Mouse (Mus musculus) adrenal gland, postnatal 10 days (tissue): ENCODE measurements around the gene Nat10. TPM values are rescaled to one million over a fixed set of nuclear protein-coding genes. Genes with fewer than 3 reads are reported as not detected.

Experiments used
- DNase-seq: peaks from one replicate; pipeline ENCODE4 v3.0.0; 2021; ENCODE audit warnings: mixed read lengths
- total RNA-seq, 2 experiments: library from RNA; stranded (reverse); gene quantifications; 2 replicates each; pipeline ENCODE4 v1.2.3; 2021

Nat10 gene
- total RNA-seq, 2 experiments from 2014 or later: 28.3 to 49.3 TPM

DNA sequence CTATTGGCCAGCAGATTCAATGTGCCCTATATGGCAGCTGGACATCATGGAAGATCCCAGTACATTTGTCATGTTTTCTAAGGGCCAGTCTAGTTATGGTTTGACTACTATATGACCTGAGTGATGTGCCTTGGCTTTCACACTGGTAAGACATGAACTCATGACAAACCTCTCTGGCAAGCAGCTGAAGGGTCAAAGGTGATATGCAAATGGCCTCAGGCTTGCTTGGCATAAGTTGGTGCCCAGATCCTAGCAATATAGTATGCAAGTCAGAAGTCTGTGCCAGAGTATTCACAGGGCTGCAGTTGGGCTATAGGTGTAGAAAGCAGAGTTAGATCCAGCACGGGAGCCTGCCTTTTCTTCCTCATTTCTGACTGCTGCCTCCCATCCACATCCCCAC is 69.8 kb downstream of the Nat10 start:
- DNase-seq: no peak

DNA sequence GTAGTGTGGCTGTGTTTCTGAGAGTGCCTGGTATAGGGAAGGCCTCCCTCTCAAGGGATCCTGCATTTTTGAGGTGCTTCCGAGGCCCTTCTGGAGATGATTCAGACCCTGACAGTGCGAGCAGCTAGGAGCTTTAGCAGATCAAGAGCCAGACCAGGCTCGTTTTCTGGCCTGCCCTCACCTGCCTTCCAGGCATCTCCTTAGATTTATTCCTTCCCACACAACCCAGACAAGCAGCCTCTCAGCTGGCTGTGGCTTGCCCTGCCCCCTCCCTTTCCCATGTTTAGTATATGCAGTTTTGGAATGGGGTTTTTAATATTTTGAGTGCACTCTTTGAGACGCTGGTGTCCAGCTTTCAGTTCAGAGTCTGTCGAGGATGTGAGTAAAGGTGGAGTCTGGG is 70.2 kb downstream of the Nat10 start:
- no peak for DNase-seq

DNA sequence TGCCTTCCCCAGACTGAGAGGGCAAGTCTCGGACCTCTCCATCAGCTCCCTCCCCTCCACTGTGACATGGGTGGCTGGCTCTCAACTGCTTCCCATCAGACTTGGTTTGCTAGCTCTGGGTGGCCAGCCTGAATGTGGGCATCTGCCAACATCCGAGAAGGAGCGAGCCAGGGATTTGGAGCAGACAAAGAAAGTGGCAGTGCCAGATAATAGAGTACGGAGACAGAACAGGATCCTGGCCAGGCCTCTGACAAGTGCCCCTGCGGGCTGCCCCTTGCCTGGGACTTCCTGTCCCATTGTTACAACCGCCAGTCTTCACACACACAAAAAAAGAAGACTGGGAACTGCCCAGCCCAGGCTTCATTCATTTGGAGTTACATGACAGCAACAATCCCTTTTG is 70.6 kb downstream of the Nat10 start:
- no peak for DNase-seq

DNA sequence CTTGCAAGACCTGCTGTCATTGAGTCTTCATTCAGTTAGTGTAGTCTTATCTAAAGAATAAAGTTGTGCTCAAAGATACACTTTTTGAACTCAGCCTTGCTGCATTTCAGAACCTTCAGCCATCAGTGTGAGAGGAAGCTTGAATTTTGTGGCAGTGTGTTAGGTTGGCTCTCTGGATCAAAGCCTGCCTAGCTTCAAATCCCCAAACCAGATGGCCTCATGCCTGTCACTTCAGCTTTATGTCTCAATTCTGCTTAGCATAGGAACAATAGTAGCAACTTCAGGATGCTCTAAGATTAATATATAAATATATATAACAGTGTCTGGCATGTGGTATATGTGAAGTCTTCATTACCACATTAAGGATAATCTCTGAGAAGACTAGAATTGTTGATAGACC is 73.2 kb downstream of the Nat10 start:
- no peak for DNase-seq

DNA sequence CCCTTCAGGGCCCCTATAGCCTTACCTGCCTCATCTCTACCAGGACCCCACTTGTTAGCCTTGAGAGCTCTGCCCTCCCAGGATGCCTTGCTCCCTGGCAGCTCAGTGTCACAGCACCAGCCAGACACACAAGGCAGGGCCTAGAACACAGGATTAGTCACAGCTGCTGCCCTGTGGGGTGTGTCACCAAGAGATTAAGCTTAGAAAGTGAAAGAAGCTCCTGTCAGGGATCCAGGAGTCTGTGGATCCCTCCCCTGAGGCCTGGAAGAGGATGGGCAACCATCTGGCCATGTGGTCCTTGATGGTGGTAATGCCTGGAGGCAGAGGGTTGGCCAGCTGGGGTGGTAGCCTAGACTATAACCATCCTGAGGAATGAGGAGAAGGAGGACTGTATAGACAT is 73.9 kb downstream of the Nat10 start:
- DNase-seq: no peak

DNA sequence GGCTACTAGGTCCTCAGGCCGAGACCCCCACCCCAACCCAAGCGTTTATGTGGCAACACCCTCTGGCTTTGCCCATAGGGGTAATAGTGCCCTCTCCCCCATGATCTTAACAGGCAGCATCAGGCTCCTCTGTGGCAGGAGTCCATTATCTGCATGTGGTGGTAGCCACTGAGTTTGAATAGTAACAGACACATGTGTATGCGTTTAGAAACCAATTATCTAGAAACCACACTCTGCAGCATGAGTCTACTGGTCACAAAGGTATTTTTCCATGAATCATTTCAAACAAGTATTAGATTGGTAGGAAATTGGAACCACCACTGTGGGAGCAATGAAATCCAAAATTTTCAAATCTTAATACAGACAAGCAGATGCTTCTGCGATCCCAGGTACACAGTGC is 75.5 kb downstream of the Nat10 start:
- no peak for DNase-seq

GRCm38 (mm10) chr2:103684926-103685577 is 76.0 kb downstream of the Nat10 start:
- DNase-seq: no peak

- DNase-seq: no peak
Measured at GRCm38 (mm10) chr2:103684431-103684830, 76.6 kb downstream of the Nat10 start.

GRCm38 (mm10) chr2:103682927-103683442 is 78.1 kb downstream of the Nat10 start:
- no peak for DNase-seq

DNA sequence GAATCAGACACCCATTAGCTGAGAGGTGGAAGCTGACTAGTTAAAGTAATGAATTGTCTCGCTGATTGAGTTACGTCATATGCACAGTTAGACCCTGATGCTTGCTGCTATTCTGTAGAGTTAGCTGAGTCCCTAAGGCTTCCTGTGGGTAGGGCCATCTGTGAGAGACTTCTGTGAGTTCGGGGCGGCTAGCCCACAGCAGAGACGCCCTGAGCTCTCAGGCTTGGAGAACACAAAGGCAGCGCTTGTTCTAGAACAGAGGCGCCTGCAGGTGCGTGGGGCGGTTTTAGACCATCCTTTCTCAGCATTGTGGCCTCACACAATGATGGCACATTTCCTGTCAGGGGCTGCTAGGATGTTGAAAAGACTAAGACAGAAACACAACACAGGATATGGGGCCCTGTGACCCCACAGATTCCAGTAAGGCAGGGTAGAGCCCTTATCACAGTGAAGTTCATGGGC is 78.8 kb downstream of the Nat10 start:
- DNase-seq: no peak

DNA sequence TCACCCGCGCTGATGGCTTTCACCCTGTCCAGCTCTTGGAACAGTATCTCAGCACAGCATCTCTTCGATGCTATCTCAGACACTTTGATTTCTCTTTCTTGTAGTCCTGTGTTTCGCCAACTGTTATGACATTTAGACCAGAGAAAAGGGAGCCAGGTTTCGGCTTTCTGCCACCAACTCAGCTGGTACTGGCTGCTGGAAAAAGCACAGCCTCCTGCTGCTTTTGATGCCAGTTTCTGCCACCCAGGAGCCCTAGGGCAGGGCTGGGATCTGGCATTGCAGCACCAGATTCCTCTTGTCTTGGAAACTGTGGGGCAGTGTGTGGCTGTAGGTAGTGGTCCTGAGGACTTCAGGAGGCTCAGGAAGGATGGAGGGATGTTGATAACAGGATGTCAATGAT is 79.9 kb downstream of the Nat10 start:
- no peak for DNase-seq

GRCm38 (mm10) chr2:103680364-103681110 is 80.5 kb downstream of the Nat10 start:
- no peak for DNase-seq

DNA sequence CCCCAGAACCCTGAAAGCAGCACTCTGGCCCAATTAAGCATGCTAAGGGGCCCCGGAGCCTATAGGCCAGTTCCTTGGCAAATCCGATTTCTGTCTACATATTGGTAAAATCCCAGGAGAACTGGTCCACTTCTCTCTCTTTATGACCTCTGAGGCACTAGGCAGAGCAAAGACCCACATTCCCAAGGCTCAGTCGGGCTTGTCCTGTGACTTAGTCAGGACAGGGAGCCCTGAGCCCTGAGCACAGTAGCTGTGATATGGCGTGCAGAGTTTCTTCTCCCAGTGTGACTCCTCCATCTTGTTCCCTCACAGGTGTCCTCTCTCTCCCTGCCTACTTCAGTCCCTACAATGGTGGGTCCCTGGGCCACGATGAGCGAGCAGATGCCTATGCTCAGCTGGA is 82.6 kb downstream of the Nat10 start:
- DNase-seq: no peak

DNA sequence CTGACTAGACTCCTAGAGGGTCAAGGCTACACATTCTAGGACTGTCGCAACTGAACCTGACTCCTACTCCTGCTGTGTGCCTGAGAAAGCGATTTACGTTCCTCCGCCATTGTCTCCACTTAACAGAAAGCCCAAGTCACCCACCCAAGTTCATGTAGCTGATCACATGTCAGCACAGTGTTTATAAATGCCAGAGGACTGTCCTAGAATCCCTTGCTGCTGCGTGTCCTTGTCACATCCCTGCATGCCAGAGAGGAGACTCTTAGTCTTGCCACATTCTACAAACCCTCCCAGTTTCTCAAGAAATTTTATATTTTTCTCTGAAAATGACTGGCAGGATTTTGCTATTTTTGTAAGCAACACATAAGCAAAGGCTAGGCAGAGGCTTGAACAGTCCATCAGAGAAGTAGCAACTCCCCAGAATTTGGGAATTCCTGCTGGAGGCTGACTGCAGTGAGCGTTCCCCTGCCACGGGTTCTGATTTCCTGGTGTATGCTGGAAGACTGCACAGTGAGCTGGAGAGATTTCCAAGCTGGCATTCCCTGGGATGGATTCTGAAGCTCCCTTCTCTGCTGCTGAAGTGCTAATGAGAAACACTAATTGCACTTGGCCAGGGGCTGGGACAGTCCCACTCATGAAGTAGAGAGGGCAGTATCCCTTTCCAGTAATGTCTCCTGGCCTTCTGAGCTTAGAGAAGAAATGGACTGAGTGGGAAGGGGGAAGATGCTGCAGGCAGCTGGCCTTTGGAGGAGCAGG is 83.3 kb downstream of the Nat10 start:
- no peak for DNase-seq

GRCm38 (mm10) chr2:103676808-103677207 is 84.3 kb downstream of the Nat10 start:
- no peak for DNase-seq

- no peak for DNase-seq
Measured at GRCm38 (mm10) chr2:103675391-103675790, 85.7 kb downstream of the Nat10 start.

GRCm38 (mm10) chr2:103673609-103674008 is 87.5 kb downstream of the Nat10 start:
- no peak for DNase-seq

- no peak for DNase-seq
Measured at GRCm38 (mm10) chr2:103672573-103673119, 88.4 kb downstream of the Nat10 start.
